Comparison of ENCODE assay signal across 9 mouse cellular contexts in genomic region chr1:60016136-60016611, GRCm38 (mm10). TPM values are rescaled to one million over a fixed set of nuclear protein-coding genes. Genes with fewer than 3 reads are reported as not detected.
DNase-seq lines count a peak whose midpoint lies in the region; ATAC-seq lines count a peak whose summit lies in the region.
"Had no signal": no experiment of that assay in that cellular context is flagged by ENCODE, and none has a peak within 500 bp of the region (broad histone marks: within the 10 kb centered on the region; RNA-seq: fewer than 3 reads in every experiment).

No protein-coding gene starts in this region.

- intact Hi-C loops in heart, postnatal 10 days (cut with DNase I), result no loop called here
- intact Hi-C loops in heart, postnatal 14 days (cut with DNase I), result no loop called here

- peak; percentile 68 for ATAC-seq in inflammation-experienced regulatory T-cells, adult 6 months
- ATAC-seq: forebrain, embryonic 15.5 days had no signal

- no peaks in the 10 kb centered on the region for H3K36me3 ChIP-seq in splenic B cell, adult 2 months (ENCODE audit: control insufficient read depth, insufficient read depth, low read length, poor library complexity, severe bottlenecking)
- H3K36me3 ChIP-seq: forebrain, embryonic 15.5 days had no signal

- DNase-seq in heart, postnatal 10 days, result peak; percentile 11 to 13
- DNase-seq in heart, postnatal 14 days, result no peak
- peak; percentile 13 to 15 for DNase-seq in urinary bladder, postnatal 36 days (ENCODE audit: low spot score in 2 of 2)
- DNase-seq in urinary bladder, adult 18-20 months (ENCODE audit: low spot score in 2 of 2), result no peak
- peak; percentile 39 for DNase-seq in splenic B cell, adult 2 months (ENCODE audit: low read depth, low spot score)
- no peak for DNase-seq in adrenal gland, adult 18-20 months (ENCODE audit: low spot score in 2 of 2)
- no peak for DNase-seq in cerebellum, adult 18-20 months

- no peaks in the 10 kb centered on the region for H3K27me3 ChIP-seq in splenic B cell, adult 2 months (ENCODE audit: control insufficient read depth, insufficient read depth, low read length, poor library complexity, severe bottlenecking)
- H3K27me3 ChIP-seq: forebrain, embryonic 15.5 days had no signal

RNA-seq across cellular contexts. Expression of gene Ica1l, which starts 26.8 kb away (rescaled TPM):
- total RNA-seq in heart, postnatal 10 days (2021), result 1 to 10 TPM in 1 of 2 experiments, under 1 TPM in 1; 0.72 to 1.4 TPM
- total RNA-seq in heart, postnatal 14 days (2021), result 1 to 10 TPM in 1 of 2 experiments, under 1 TPM in 1; 0.53 to 1.2 TPM
- polyA plus RNA-seq in inflammation-experienced regulatory T-cells, adult 6 months (2017; shearing (Covaris generic)), result 1 to 10 TPM in 2 of 3 experiments, under 1 TPM in 1; 0.84 to 3.0 (median 2.7) TPM
- total RNA-seq in adrenal gland, adult 18-20 months (2021), result 1 to 10 TPM; 1.9 to 2.0 TPM

Comparison
In these comparisons a context has a peak if more than half of its experiments do, and no peak if none do; other contexts are left out.
1. DNase-seq: peak in heart, postnatal 10 days (2 of 2), urinary bladder, postnatal 36 days (2 of 2) and splenic B cell, adult 2 months (single experiment); none in heart, postnatal 14 days (0 of 2), urinary bladder, adult 18-20 months (0 of 2), adrenal gland, adult 18-20 months (0 of 2) and cerebellum, adult 18-20 months (0 of 2).